Mouse (Mus musculus): ENCODE data around the gene Eif5a2.
A peak's percentile ranks its signal among the peaks of the same experiment; 100 is the strongest.
"Not testable (repeated sequence)": the region's sequence is repeated elsewhere in the genome, so short reads cannot be mapped to it uniquely, and the experiment has no call there.

Gene Eif5a2

DNA sequence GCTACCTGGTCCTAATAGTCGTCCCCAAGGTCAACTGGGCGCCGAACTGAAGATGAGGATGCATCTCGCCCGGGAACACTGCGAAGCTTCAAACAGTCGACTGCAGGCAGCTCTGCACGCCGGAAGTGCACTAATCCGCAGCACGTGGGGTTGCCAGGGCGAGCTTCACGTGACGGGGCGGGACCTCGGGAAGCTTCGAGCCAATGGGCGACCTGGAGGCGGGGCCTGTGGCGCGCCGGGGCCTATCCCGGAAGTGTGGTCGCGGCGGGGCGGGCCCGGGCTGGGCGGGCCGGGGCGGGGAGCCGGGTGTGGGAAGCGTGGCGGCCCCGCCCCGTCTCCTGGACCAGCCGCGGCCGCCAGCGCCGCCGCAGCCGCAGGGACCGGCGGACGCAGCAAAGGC is at the start of gene Eif5a2:
Gene Eif5a2 (plus strand): TSS at position 283 of the 400 bp plus-strand sequence.
- peak; percentile 86 for DNase-seq (ENCODE audit: low spot score)

GRCm38 (mm10) chr3:28734712-28735111 is 46.4 kb upstream of the Eif5a2 start:
- DNase-seq (ENCODE audit: low spot score) = no peak

GRCm38 (mm10) chr3:28736981-28737380 is 44.1 kb upstream of the Eif5a2 start:
- DNase-seq (ENCODE audit: low spot score) = no peak

GRCm38 (mm10) chr3:28740353-28740752 is 40.7 kb upstream of the Eif5a2 start:
- no peak for DNase-seq (ENCODE audit: low spot score)

GRCm38 (mm10) chr3:28743251-28743650 is 37.8 kb upstream of the Eif5a2 start:
- no peak for DNase-seq (ENCODE audit: low spot score)

DNA sequence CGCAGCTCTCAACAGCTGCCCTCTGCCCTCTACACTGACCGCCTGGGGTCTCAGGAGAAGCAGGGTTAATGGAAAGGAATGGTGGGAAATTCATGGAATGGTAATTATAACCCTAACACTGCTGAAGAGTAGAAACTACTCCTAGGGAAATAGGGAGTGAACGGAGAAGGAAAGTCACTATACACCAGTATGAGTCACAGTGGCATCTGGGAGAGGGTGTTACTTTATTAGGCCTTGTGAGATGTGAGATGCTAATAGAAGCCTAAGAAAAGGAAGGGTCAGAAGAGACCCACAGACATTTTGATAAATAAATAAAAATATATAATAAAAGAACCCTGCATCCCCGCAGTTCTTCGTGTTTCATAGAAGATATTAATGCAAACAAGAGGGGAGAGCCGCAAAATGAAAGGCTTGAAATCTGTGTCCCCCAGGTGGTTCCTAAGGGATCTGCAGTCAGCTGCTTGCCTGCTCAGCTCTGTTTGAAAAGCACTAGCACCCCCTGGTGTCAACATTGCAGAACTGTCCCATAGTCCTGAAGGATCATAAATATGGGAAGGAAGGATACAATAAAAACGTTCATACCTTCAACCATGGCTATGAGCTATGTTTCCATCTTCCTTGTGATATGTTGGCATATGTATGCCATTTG is 35.1 kb upstream of the Eif5a2 start:
- DNase-seq (ENCODE audit: low spot score) = peak; percentile 38

DNA sequence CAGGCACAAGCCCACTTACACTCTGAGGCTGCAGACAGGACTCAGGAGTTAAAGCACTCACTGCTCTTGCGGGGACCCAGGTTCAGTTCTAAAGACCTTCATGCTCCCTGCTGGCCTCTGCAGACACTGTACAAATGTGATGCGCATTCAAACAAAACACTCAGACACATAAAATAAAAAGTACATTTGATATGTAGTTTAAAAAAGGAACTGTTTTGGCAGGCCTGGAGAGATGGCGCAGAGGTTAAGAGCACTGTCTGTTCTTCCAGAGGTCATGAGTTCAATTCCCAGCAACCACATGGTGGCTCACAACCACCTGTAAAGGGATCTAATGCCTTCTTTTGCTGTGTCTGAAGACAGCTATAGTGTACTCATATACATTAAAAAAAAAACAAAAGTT is 32.9 kb upstream of the Eif5a2 start:
- no peak for DNase-seq (ENCODE audit: low spot score)

- no peak for DNase-seq (ENCODE audit: low spot score)
Measured at GRCm38 (mm10) chr3:28748956-28749355, 32.1 kb upstream of the Eif5a2 start.

- DNase-seq (ENCODE audit: low spot score) = no peak
Measured at GRCm38 (mm10) chr3:28755477-28755876, 25.6 kb upstream of the Eif5a2 start.

- no peak for DNase-seq (ENCODE audit: low spot score)
Measured at GRCm38 (mm10) chr3:28761225-28761789, 19.8 kb upstream of the Eif5a2 start.

DNA sequence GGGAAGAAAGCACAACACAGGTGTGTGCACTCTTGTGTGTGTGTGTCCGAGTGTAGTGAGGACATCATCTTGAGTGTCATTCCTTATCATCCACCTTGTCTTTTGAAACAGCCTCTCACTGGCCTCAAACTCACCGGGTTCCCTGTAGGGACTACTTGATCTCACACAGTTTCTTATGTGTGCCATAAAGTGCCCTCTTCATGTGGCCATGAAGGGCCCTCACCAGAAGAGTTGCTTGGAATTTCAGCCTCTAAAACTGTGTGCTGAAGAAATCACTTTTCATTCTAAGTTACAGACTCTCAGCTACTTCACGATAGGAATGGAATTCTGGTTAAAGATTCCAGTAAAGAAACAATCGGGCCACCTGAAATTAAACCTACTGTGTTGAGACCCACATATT is 14.1 kb upstream of the Eif5a2 start:
- DNase-seq (ENCODE audit: low spot score) = no peak

GRCm38 (mm10) chr3:28768222-28768621 is 12.9 kb upstream of the Eif5a2 start:
- DNase-seq (ENCODE audit: low spot score) = no peak

GRCm38 (mm10) chr3:28772919-28773318 is 8.2 kb upstream of the Eif5a2 start:
- not testable (repeated sequence) for DNase-seq (ENCODE audit: low spot score)

GRCm38 (mm10) chr3:28775361-28775760 is 5.7 kb upstream of the Eif5a2 start:
- DNase-seq (ENCODE audit: low spot score) = no peak

DNA sequence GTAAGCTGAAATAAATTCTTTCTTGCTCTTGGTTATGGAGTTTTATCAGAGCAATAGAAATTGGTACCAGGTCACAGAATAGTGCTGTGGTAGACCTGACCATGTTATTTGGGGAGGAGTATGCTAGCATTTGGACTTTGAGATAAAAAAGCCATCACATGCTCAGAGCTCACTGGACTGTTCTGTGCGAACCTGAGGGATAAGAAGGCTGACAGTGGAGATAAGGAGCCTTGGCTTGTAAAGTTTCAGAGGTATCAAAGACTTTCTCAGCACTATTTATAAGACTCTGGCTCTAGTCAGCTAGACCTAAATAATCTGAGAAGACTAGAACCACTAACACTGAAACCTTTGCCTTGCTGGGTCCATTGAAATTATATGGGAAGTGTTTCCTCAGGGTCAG is 5.1 kb upstream of the Eif5a2 start:
- DNase-seq (ENCODE audit: low spot score) = no peak

DNA sequence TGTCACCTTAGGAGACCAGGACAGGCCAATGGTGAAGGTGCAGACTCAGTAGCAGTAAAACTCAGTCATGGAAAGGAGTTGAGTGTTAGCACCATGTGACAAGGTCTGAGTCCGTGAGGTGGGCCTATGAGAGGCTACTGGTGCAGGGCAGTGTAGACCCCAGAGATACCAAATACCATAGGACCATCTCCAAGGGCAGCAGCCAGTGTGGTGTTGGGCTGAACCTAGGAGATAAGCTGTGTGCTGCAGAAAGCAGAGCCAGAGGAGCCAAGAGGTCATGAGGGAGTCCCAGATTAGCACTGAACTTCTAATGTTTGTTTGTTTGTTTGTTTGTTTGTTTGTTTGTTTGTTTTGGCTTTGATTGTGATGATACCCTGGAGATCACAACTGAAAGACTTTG is 4.6 kb upstream of the Eif5a2 start:
- DNase-seq (ENCODE audit: low spot score) = no peak

GRCm38 (mm10) chr3:28780511-28780910 is 565 bp upstream of the Eif5a2 start:
- no peak for DNase-seq (ENCODE audit: low spot score)

DNA sequence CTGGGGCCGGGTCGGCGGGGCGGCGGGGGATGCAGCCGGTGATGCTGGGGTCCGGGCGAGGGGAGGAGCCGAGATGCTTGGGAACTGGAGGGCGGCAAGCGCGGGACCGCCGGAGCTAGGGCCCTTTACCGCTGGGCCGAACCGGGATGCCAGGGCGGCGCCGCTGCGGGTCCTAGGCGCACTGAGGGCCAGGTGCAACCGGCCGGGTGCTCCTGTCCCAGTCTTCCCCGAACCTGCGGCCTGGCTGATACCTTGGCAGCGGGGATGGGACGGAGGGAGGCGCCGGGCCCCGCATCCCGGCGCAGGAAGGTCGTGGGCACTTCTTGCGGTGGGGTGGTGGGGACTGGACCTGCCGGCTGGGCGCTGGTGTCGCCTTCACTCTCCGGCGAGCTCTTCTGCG is 346 bp downstream of the Eif5a2 start:
- DNase-seq (ENCODE audit: low spot score) = no peak

DNA sequence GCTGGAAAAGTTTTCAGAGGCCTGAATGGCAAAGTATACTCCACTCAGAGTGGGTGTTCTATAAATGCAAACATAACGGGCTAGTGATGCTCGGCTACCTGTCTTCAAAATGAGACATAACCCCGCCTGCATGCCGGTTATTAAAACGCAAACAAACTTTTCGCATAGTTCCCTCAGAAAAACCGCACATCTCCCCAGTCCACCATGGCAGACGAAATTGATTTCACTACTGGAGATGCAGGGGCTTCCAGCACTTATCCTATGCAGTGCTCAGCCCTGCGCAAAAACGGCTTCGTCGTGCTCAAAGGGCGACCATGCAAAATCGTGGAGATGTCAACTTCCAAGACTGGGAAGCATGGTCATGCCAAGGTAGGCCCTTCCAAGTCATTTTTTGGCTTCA is 772 bp downstream of the Eif5a2 start:
- DNase-seq (ENCODE audit: low spot score) = no peak

- DNase-seq (ENCODE audit: low spot score) = no peak
Measured at GRCm38 (mm10) chr3:28784176-28784575, 3.1 kb downstream of the Eif5a2 start.

- no peak for DNase-seq (ENCODE audit: low spot score)
Measured at GRCm38 (mm10) chr3:28794835-28795234, 13.8 kb downstream of the Eif5a2 start.

GRCm38 (mm10) chr3:28805301-28806097 is 24.4 kb downstream of the Eif5a2 start, which contains the start of gene Rpl22l1:
Rpl22l1 (plus strand) TSS chr3:28805436.
- peak; percentile 96 for DNase-seq (ENCODE audit: low spot score)

- DNase-seq (ENCODE audit: low spot score) = no peak
Measured at GRCm38 (mm10) chr3:28808039-28808643, 27.1 kb downstream of the Eif5a2 start.

All from ovary, adult 18-20 months (tissue).